Mouse (Mus musculus): ENCODE results near the gene Adamts20. TPM values are rescaled to one million over a fixed set of nuclear protein-coding genes. Genes with fewer than 3 reads are reported as not detected.

The Adamts20 gene
- total and polyA plus RNA-seq, 2 experiments from 2014 or later: 2.3 to 5.6 TPM

GRCm38 (mm10) chr15:94287495-94287894, 177.7 kb downstream of the Adamts20 start:
- TF ChIP-seq CTCF (IDR thresholded peaks at IDR 0.05; ENCODE audit: low read depth): no peak
- Histone ChIP-seq H3K9me3 (ENCODE audit: low read length) (no peaks in the 10 kb centered on the region), H3K27ac (ENCODE audit: low read depth, low read length) (no peak overlapping the region), H3K4me2 (ENCODE audit: low read depth) (no peak overlapping the region), H3K4me1 (ENCODE audit: insufficient read depth) (no peaks in the 10 kb centered on the region), H3K4me3 (ENCODE audit: low read depth, low read length) (no peak overlapping the region), H3K9ac (no peak overlapping the region), H3K27me3 (ENCODE audit: insufficient read depth, low read length) (no peaks in the 10 kb centered on the region), H3K36me3 (ENCODE audit: insufficient read depth) (no peaks in the 10 kb centered on the region)
- 57% methylated on average over 3 of the region's 3 CpGs for WGBS
- ATAC-seq (no peak), DNase-seq (no peak)

GRCm38 (mm10) chr15:94276418-94276817, 188.8 kb downstream of the Adamts20 start:
- Histone ChIP-seq H3K4me3 (ENCODE audit: low read depth, low read length) (no peak overlapping the region), H3K4me1 (ENCODE audit: insufficient read depth) (no peaks in the 10 kb centered on the region), H3K36me3 (ENCODE audit: insufficient read depth) (no peaks in the 10 kb centered on the region), H3K9me3 (ENCODE audit: low read length) (no peaks in the 10 kb centered on the region), H3K9ac (no peak overlapping the region), H3K27ac (ENCODE audit: low read depth, low read length) (no peak overlapping the region), H3K27me3 (ENCODE audit: insufficient read depth, low read length) (no peaks in the 10 kb centered on the region; the same call in 1 of the 2 replicates), H3K4me2 (ENCODE audit: low read depth) (no peak overlapping the region)
- no peak for DNase-seq
- ATAC-seq: no peak
- 68% methylated on average over 8 of the region's 8 CpGs for WGBS
- TF ChIP-seq CTCF (IDR thresholded peaks at IDR 0.05; ENCODE audit: low read depth): no peak

GRCm38 (mm10) chr15:94265630-94266029, 199.6 kb downstream of the Adamts20 start:
- no peaks in the 10 kb centered on the region for H3K9me3 ChIP-seq (ENCODE audit: low read length)
- no peak overlapping the region for H3K4me2 ChIP-seq (ENCODE audit: low read depth)
- H3K9ac ChIP-seq: no peak overlapping the region
- H3K27ac ChIP-seq (ENCODE audit: low read depth, low read length): no peak overlapping the region
- H3K27me3 ChIP-seq (ENCODE audit: insufficient read depth, low read length): no peaks in the 10 kb centered on the region
- WGBS: 14% methylated on average over 10 of the region's 10 CpGs
- H3K4me3 ChIP-seq (ENCODE audit: low read depth, low read length): no peak overlapping the region
- ATAC-seq: no peak
- no peaks in the 10 kb centered on the region for H3K4me1 ChIP-seq (ENCODE audit: insufficient read depth)
- TF ChIP-seq CTCF (IDR thresholded peaks at IDR 0.05; ENCODE audit: low read depth): peak; percentile 87
- DNase-seq: peak; percentile 84
- H3K36me3 ChIP-seq (ENCODE audit: insufficient read depth): no peaks in the 10 kb centered on the region

GRCm38 (mm10) chr15:94264497-94264879, 200.7 kb downstream of the Adamts20 start:
- WGBS: 59% methylated on average over 6 of the region's 6 CpGs
- Histone ChIP-seq H3K4me2 (ENCODE audit: low read depth) (no peak overlapping the region), H3K4me1 (ENCODE audit: insufficient read depth) (no peaks in the 10 kb centered on the region), H3K27ac (ENCODE audit: low read depth, low read length) (no peak overlapping the region), H3K4me3 (ENCODE audit: low read depth, low read length) (no peak overlapping the region), H3K9me3 (ENCODE audit: low read length) (no peaks in the 10 kb centered on the region), H3K27me3 (ENCODE audit: insufficient read depth, low read length) (no peaks in the 10 kb centered on the region), H3K36me3 (ENCODE audit: insufficient read depth) (no peaks in the 10 kb centered on the region), H3K9ac (no peak overlapping the region)
- DNase-seq: no peak
- ATAC-seq: no peak
- TF ChIP-seq CTCF (IDR thresholded peaks at IDR 0.05; ENCODE audit: low read depth): no peak

GRCm38 (mm10) chr15:94263866-94264496, 201.2 kb downstream of the Adamts20 start:
- Histone ChIP-seq H3K36me3 (ENCODE audit: insufficient read depth) (no peaks in the 10 kb centered on the region), H3K4me2 (ENCODE audit: low read depth) (no peak overlapping the region), H3K27ac (ENCODE audit: low read depth, low read length) (no peak overlapping the region), H3K4me3 (ENCODE audit: low read depth, low read length) (no peak overlapping the region), H3K9ac (no peak overlapping the region), H3K27me3 (ENCODE audit: insufficient read depth, low read length) (no peaks in the 10 kb centered on the region), H3K4me1 (ENCODE audit: insufficient read depth) (no peaks in the 10 kb centered on the region), H3K9me3 (ENCODE audit: low read length) (no peaks in the 10 kb centered on the region)
- ATAC-seq: peak; percentile 75
- WGBS: 37% methylated on average over 8 of the region's 8 CpGs
- no peak for TF ChIP-seq CTCF (IDR thresholded peaks at IDR 0.05; ENCODE audit: low read depth)
- peak; percentile 81 for DNase-seq

- TF ChIP-seq CTCF (IDR thresholded peaks at IDR 0.05; ENCODE audit: low read depth): no peak
- DNase-seq: no peak
- H3K27ac ChIP-seq (ENCODE audit: low read depth, low read length): no peak overlapping the region
Measured at GRCm38 (mm10) chr15:94263241-94263640, 202.0 kb downstream of the Adamts20 start.

GRCm38 (mm10) chr15:94259497-94259896, 205.7 kb downstream of the Adamts20 start:
- WGBS: 95% methylated on average over 4 of the region's 4 CpGs

More at GRCm38 (mm10) chr15:94263241-94263640, 202.0 kb downstream of the Adamts20 start:
- 63% methylated on average over 10 of the region's 10 CpGs for WGBS
- H3K4me3 ChIP-seq (ENCODE audit: low read depth, low read length): no peak overlapping the region
- no peaks in the 10 kb centered on the region for H3K9me3 ChIP-seq (ENCODE audit: low read length)
- no peak overlapping the region for H3K9ac ChIP-seq
- H3K4me1 ChIP-seq (ENCODE audit: insufficient read depth): no peaks in the 10 kb centered on the region
- H3K4me2 ChIP-seq (ENCODE audit: low read depth): no peak overlapping the region
- H3K27me3 ChIP-seq (ENCODE audit: insufficient read depth, low read length): no peaks in the 10 kb centered on the region
- no peaks in the 10 kb centered on the region for H3K36me3 ChIP-seq (ENCODE audit: insufficient read depth)
- no peak for ATAC-seq

More at GRCm38 (mm10) chr15:94259497-94259896, 205.7 kb downstream of the Adamts20 start:
- no peak for DNase-seq
- Histone ChIP-seq H3K27me3 (ENCODE audit: insufficient read depth, low read length) (no peaks in the 10 kb centered on the region), H3K9ac (no peak overlapping the region), H3K4me1 (ENCODE audit: insufficient read depth) (no peaks in the 10 kb centered on the region), H3K4me2 (ENCODE audit: low read depth) (no peak overlapping the region), H3K27ac (ENCODE audit: low read depth, low read length) (no peak overlapping the region), H3K36me3 (ENCODE audit: insufficient read depth) (no peaks in the 10 kb centered on the region), H3K9me3 (ENCODE audit: low read length) (no peaks in the 10 kb centered on the region), H3K4me3 (ENCODE audit: low read depth, low read length) (no peak overlapping the region)
- TF ChIP-seq CTCF (IDR thresholded peaks at IDR 0.05; ENCODE audit: low read depth): no peak
- no peak for ATAC-seq

All from forebrain, postnatal 0 days (tissue).